Mouse (Mus musculus) naive thymus-derived CD4-positive, alpha-beta T cell, adult 2 months (primary cell): ENCODE results near the gene BC048403.

ENCODE experiments used
- DNase-seq: peaks from one replicate; pipeline ENCODE4 v3.0.0-alpha.2; 2011; ENCODE audit warnings: low read depth

BC048403 gene

GRCm38 (mm10) chr10:121739548-121740505 is at the start of gene BC048403:
Gene BC048403 (plus strand): TSS chr10:121739937.
- peak; percentile 95 for DNase-seq

GRCm38 (mm10) chr10:121692944-121693579 is 46.7 kb upstream of the BC048403 start:
- no peak for DNase-seq

GRCm38 (mm10) chr10:121694567-121694966 is 45.2 kb upstream of the BC048403 start:
- DNase-seq: no peak

GRCm38 (mm10) chr10:121701296-121702248 is 38.2 kb upstream of the BC048403 start:
- DNase-seq: peak; percentile 59

- no peak for DNase-seq
Measured at GRCm38 (mm10) chr10:121703619-121704018, 36.1 kb upstream of the BC048403 start.

- no peak for DNase-seq
Measured at GRCm38 (mm10) chr10:121704871-121705270, 34.9 kb upstream of the BC048403 start.

- no peak for DNase-seq
Measured at GRCm38 (mm10) chr10:121705399-121706163, 34.2 kb upstream of the BC048403 start.

GRCm38 (mm10) chr10:121716862-121717261 is 22.9 kb upstream of the BC048403 start:
- no peak for DNase-seq

- no peak for DNase-seq
Measured at GRCm38 (mm10) chr10:121718896-121719585, 20.7 kb upstream of the BC048403 start.

GRCm38 (mm10) chr10:121720701-121721100 is 19.0 kb upstream of the BC048403 start:
- DNase-seq: no peak

- no peak for DNase-seq
Measured at GRCm38 (mm10) chr10:121726505-121726904, 13.2 kb upstream of the BC048403 start.

GRCm38 (mm10) chr10:121727151-121727550 is 12.6 kb upstream of the BC048403 start:
- no peak for DNase-seq

- DNase-seq: no peak
Measured at GRCm38 (mm10) chr10:121728226-121728625, 11.5 kb upstream of the BC048403 start.

- DNase-seq: no peak
Measured at GRCm38 (mm10) chr10:121731048-121731725, 8.6 kb upstream of the BC048403 start.

- DNase-seq: no peak
Measured at GRCm38 (mm10) chr10:121732542-121732941, 7.2 kb upstream of the BC048403 start.

- DNase-seq: no peak
Measured at GRCm38 (mm10) chr10:121737256-121737655, 2.5 kb upstream of the BC048403 start.

- no peak for DNase-seq
Measured at GRCm38 (mm10) chr10:121742336-121742735, 2.6 kb downstream of the BC048403 start.

GRCm38 (mm10) chr10:121750175-121750574 is 10.4 kb downstream of the BC048403 start:
- DNase-seq: no peak

- DNase-seq: no peak
Measured at GRCm38 (mm10) chr10:121754237-121754636, 14.5 kb downstream of the BC048403 start.

- no peak for DNase-seq
Measured at GRCm38 (mm10) chr10:121755822-121756221, 16.1 kb downstream of the BC048403 start.
